Mouse (Mus musculus): ENCODE data around the gene Nfib.

DNA sequence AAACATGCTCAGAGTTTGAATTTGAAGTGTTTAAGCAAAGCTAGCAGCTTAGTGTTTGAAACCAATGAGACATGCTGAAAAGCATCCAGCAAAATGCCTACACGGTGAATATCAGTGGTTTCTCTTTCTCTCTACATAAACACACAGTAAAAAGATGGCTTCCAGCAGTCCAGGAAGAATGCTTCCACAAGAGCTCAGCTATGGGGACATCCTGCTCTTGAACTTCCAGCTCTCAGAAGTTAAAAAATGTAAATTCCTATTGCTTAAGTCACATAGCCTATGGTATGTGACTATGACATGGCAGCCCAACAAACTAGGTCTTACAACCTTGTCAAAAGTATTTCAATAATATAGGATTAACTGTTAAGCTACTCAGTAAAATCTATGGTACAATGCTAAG lies 261.5 kb downstream of the Nfib start:
- TF ChIP-seq CTCF (IDR thresholded peaks at IDR 0.05; ENCODE audit: borderline replicate concordance, extremely low read depth, insufficient read depth, insufficient read length) = no peak
- TF ChIP-seq POLR2A (IDR thresholded peaks at IDR 0.05; ENCODE audit: borderline replicate concordance, extremely low read depth, insufficient read depth, insufficient read length, poor library complexity, severe bottlenecking) = no peak
